Mouse (Mus musculus): ENCODE results near the gene B3galt4. TPM values are rescaled to one million over a fixed set of nuclear protein-coding genes. Genes with fewer than 3 reads are reported as not detected.

Gene B3galt4
- polyA plus RNA-seq, 1 experiment: 0.45 TPM

- Histone ChIP-seq H3K9me3 (ENCODE audit: control insufficient read depth, low read length) (peaks cover 28% of the 10 kb centered on the region), H3K36me3 (ENCODE audit: control insufficient read depth) (peaks cover 55% of the 10 kb centered on the region), H3K27me3 (ENCODE audit: control insufficient read depth) (no peaks in the 10 kb centered on the region; the same call in 1 of the 2 replicates), H3K4me3 (replicated peaks) (peak overlapping the region; percentile 78), H3K4me1 (ENCODE audit: control insufficient read depth) (peaks cover 86% of the 10 kb centered on the region)
- TF ChIP-seq TAL1 (IDR thresholded peaks at IDR 0.05; ENCODE audit: low read length) (no peak), GATA1 (IDR thresholded peaks at IDR 0.05; ENCODE audit: low read length) (no peak)
Observed at GRCm38 (mm10) chr17:33916847-33917655, 34.2 kb downstream of the B3galt4 start.

GRCm38 (mm10) chr17:33916294-33916693 is 35.0 kb downstream of the B3galt4 start:
- Histone ChIP-seq H3K4me3 (replicated peaks) (peak overlapping the region; percentile 78), H3K9me3 (ENCODE audit: control insufficient read depth, low read length) (peaks cover 36% of the 10 kb centered on the region), H3K36me3 (ENCODE audit: control insufficient read depth) (peaks cover 60% of the 10 kb centered on the region), H3K27me3 (ENCODE audit: control insufficient read depth) (no peaks in the 10 kb centered on the region; the same call in 1 of the 2 replicates), H3K4me1 (ENCODE audit: control insufficient read depth) (peaks cover 85% of the 10 kb centered on the region)
- TF ChIP-seq TAL1 (IDR thresholded peaks at IDR 0.05; ENCODE audit: low read length): no peak
- TF ChIP-seq GATA1 (IDR thresholded peaks at IDR 0.05; ENCODE audit: low read length): no peak

- TF ChIP-seq TAL1 (IDR thresholded peaks at IDR 0.05; ENCODE audit: low read length): no peak
- no peak for TF ChIP-seq GATA1 (IDR thresholded peaks at IDR 0.05; ENCODE audit: low read length)
- peak within 1 kb of the TSS; percentile 78 for H3K4me3 ChIP-seq (replicated peaks)
- no peaks in the 10 kb centered on the region; the same call in 1 of the 2 replicates for H3K27me3 ChIP-seq (ENCODE audit: control insufficient read depth)
Observed at GRCm38 (mm10) chr17:33915671-33916250, 35.5 kb downstream of the B3galt4 start, which contains the start of the genes Tapbp and Zbtb22. Gene Tapbp, plus strand, starts transcription at chr17:33915899. Gene Zbtb22, plus strand, starts transcription at chr17:33915904.

GRCm38 (mm10) chr17:33914969-33915391 is 36.3 kb downstream of the B3galt4 start:
- Histone ChIP-seq H3K27me3 (ENCODE audit: control insufficient read depth) (no peaks in the 10 kb centered on the region; the same call in 1 of the 2 replicates), H3K36me3 (ENCODE audit: control insufficient read depth) (peaks cover 71% of the 10 kb centered on the region), H3K9me3 (ENCODE audit: control insufficient read depth, low read length) (peaks cover 39% of the 10 kb centered on the region), H3K4me1 (ENCODE audit: control insufficient read depth) (peaks cover 83% of the 10 kb centered on the region), H3K4me3 (replicated peaks) (peak overlapping the region; percentile 78)
- TF ChIP-seq TAL1 (IDR thresholded peaks at IDR 0.05; ENCODE audit: low read length): no peak
- no peak for TF ChIP-seq GATA1 (IDR thresholded peaks at IDR 0.05; ENCODE audit: low read length)

More at GRCm38 (mm10) chr17:33915671-33916250, 35.5 kb downstream of the B3galt4 start, which contains the start of the genes Tapbp and Zbtb22:
- H3K4me1 ChIP-seq (ENCODE audit: control insufficient read depth): peaks cover 84% of the 10 kb centered on the region
- peaks cover 66% of the 10 kb centered on the region for H3K36me3 ChIP-seq (ENCODE audit: control insufficient read depth)
- H3K9me3 ChIP-seq (ENCODE audit: control insufficient read depth, low read length): peaks cover 39% of the 10 kb centered on the region

GRCm38 (mm10) chr17:33913905-33914304 is 37.4 kb downstream of the B3galt4 start:
- no peak overlapping the region for H3K4me3 ChIP-seq (replicated peaks)
- H3K4me1 ChIP-seq (ENCODE audit: control insufficient read depth): peaks cover 83% of the 10 kb centered on the region
- H3K9me3 ChIP-seq (ENCODE audit: control insufficient read depth, low read length): peaks cover 38% of the 10 kb centered on the region
- no peaks in the 10 kb centered on the region; the same call in 1 of the 2 replicates for H3K27me3 ChIP-seq (ENCODE audit: control insufficient read depth)
- TF ChIP-seq TAL1 (IDR thresholded peaks at IDR 0.05; ENCODE audit: low read length): no peak
- TF ChIP-seq GATA1 (IDR thresholded peaks at IDR 0.05; ENCODE audit: low read length): no peak
- H3K36me3 ChIP-seq (ENCODE audit: control insufficient read depth): peaks cover 71% of the 10 kb centered on the region

GRCm38 (mm10) chr17:33913264-33913663 is 38.0 kb downstream of the B3galt4 start:
- Histone ChIP-seq H3K36me3 (ENCODE audit: control insufficient read depth) (peaks cover 65% of the 10 kb centered on the region), H3K4me1 (ENCODE audit: control insufficient read depth) (peaks cover 83% of the 10 kb centered on the region), H3K9me3 (ENCODE audit: control insufficient read depth, low read length) (peaks cover 32% of the 10 kb centered on the region), H3K27me3 (ENCODE audit: control insufficient read depth) (no peaks in the 10 kb centered on the region; the same call in 1 of the 2 replicates), H3K4me3 (replicated peaks) (no peak overlapping the region)
- TF ChIP-seq TAL1 (IDR thresholded peaks at IDR 0.05; ENCODE audit: low read length) (no peak), GATA1 (IDR thresholded peaks at IDR 0.05; ENCODE audit: low read length) (no peak)

GRCm38 (mm10) chr17:33911813-33912414 is 39.4 kb downstream of the B3galt4 start:
- H3K27me3 ChIP-seq (ENCODE audit: control insufficient read depth): no peaks in the 10 kb centered on the region; the same call in 1 of the 2 replicates
- H3K4me3 ChIP-seq (replicated peaks): no peak overlapping the region
- peaks cover 18% of the 10 kb centered on the region for H3K9me3 ChIP-seq (ENCODE audit: control insufficient read depth, low read length)
- H3K36me3 ChIP-seq (ENCODE audit: control insufficient read depth): peaks cover 51% of the 10 kb centered on the region
- TF ChIP-seq TAL1 (IDR thresholded peaks at IDR 0.05; ENCODE audit: low read length) (no peak), GATA1 (IDR thresholded peaks at IDR 0.05; ENCODE audit: low read length) (no peak)
- H3K4me1 ChIP-seq (ENCODE audit: control insufficient read depth): peaks cover 77% of the 10 kb centered on the region

- no peak overlapping the region for H3K4me3 ChIP-seq (replicated peaks)
- no peaks in the 10 kb centered on the region for H3K27me3 ChIP-seq (ENCODE audit: control insufficient read depth)
- peaks cover 74% of the 10 kb centered on the region for H3K4me1 ChIP-seq (ENCODE audit: control insufficient read depth)
- no peak for TF ChIP-seq TAL1 (IDR thresholded peaks at IDR 0.05; ENCODE audit: low read length)
- no peak for TF ChIP-seq GATA1 (IDR thresholded peaks at IDR 0.05; ENCODE audit: low read length)
- H3K36me3 ChIP-seq (ENCODE audit: control insufficient read depth): peaks cover 48% of the 10 kb centered on the region
- peaks cover 13% of the 10 kb centered on the region for H3K9me3 ChIP-seq (ENCODE audit: control insufficient read depth, low read length)
Observed at GRCm38 (mm10) chr17:33911052-33911812, 40.1 kb downstream of the B3galt4 start.

Measured in erythroblast, embryonic 14.5 days (primary cell).